ENCODE assay signal across 8 mouse cellular contexts in the genomic region with DNA sequence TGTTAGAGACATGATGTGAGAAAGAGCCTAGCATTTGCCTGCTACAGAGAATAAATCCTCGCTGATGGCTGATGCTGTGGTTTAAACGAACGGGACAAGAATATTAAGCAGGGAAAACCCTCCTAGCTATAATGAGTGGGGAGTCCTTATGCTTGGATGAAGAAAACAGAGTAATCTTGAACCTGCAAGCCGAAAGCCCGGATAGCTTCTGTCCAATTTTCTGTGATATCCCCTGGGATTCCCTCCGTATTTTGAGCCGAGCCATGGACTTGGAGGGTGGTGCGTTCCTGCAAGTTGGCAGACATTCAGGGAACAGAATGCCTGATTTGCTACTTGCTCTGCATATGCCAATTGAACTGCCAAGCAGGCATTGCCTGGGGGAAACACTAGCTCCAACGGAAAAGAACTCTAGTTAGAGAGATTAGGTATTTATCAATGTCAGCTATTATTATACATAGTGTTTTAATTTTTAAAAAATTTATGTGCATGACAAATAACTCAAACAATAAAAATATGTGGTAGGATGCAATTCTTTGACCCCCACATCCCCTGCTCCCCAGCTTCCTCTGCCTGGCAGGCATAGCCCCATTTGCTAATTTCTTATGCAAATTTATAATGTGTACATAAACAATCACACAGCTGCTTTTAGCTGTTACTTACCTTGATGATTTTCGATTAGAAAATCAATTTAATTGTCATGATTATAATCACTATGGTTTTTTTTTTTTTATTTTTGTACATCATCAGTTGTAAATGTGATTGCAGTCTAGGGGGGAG.
DNase-seq lines count a peak whose midpoint lies in the region; TF ChIP-seq lines count a peak whose summit lies in the region.

No protein-coding gene starts in this region.

- TF ChIP-seq POLR2A in brain, embryonic 14.5 days (IDR thresholded peaks at IDR 0.05; ENCODE audit: borderline replicate concordance, extremely low read depth, insufficient read depth, insufficient read length, poor library complexity, severe bottlenecking) = no peak

- TF ChIP-seq CTCF in brain, embryonic 14.5 days (IDR thresholded peaks at IDR 0.05; ENCODE audit: borderline replicate concordance, extremely low read depth, insufficient read depth, insufficient read length) = no peak

- DNase-seq in adrenal gland, adult 2 months = peak; percentile 6
- DNase-seq in adrenal gland, adult 8-10 months = no peak
- DNase-seq in brain, embryonic 14.5 days (ENCODE audit: low read depth) = peak; percentile 98
- peak; percentile 5 to 29 for DNase-seq in frontal cortex, postnatal 25 days (ENCODE audit: low spot score in 2 of 2)
- DNase-seq in left cerebral cortex, adult 9 months (ENCODE audit: low spot score in 2 of 2) = peak; percentile 5 to 60
- DNase-seq in embryo, embryonic 11 days = no peak
- no peak for DNase-seq in thymus, postnatal 4 days
- DNase-seq in c-Kit-positive CD71-positive TER-119-positive erythroid progenitor cells, embryonic 14.5 days (ENCODE audit: low spot score) = no peak

Comparison
In these comparisons a context has a peak if more than half of its experiments do, and no peak if none do; other contexts are left out.
1. DNase-seq: peak in adrenal gland, adult 2 months (single experiment), brain, embryonic 14.5 days (single experiment), frontal cortex, postnatal 25 days (2 of 2) and left cerebral cortex, adult 9 months (2 of 2); none in adrenal gland, adult 8-10 months (single experiment), embryo, embryonic 11 days (single experiment), thymus, postnatal 4 days (single experiment) and c-Kit-positive CD71-positive TER-119-positive erythroid progenitor cells, embryonic 14.5 days (single experiment).